8 mouse cellular contexts compared by ENCODE assay signal in the genomic region with DNA sequence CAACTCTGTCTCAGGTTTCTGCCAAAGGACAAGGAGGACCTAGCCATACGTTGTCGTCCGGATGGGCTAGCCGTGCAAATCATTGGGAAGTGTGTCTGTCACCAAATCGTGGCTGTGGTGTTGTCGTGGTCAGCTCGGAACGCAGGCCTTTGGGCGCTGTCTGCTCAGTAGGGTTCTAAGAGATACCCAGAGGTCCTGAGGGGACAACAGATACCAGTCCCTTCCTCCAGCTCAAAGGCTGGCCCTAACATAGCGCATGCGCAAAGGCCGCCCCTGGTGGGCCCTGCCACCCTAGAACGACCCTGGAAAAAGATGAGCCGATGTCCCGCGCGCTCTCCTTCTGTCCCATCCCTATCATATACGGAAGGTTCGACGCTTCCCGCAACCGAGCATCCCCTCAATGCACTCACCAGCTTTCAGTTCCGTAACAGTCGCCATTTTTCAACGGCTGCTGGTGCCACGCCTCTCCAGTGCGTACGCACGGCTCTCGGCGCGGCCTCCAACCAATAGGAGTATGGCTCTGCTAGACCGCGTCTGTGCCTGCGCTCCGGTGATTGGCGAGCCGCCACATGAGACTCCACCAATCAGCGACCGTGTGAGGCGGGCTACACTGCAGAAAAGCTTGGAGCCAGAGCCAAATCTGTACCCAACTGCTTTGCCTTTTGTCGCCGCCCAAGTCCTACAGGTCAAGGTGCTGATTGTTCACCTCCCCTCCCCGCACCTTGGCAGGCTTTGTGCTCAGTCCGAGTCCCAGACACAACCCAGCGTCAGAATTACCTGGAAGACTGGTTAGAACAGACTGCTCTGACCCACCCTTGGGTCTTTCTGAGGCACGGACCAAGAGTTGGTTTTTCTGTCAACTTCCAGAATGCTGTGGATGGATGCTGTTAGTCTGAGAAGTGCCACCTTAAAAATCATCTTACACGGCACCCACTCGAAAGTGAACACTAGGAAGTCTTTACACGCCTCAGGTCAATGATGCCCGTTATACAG. TPM values are rescaled to one million over a fixed set of nuclear protein-coding genes. Genes with fewer than 3 reads are reported as not detected.
DNase-seq lines count a peak whose midpoint lies in the region; ATAC-seq and TF ChIP-seq lines count a peak whose summit lies in the region.

TSS of gene Fopnl (minus strand) at position 522 of the 993 bp plus-strand sequence.

- intact Hi-C loops in heart, postnatal 25 days (cut with DNase I), result loop anchor here (10.0 kb wide), 1 partner anchor 412 kb away; the partner anchor contains the start of genes Mpv17l and Pdxdc1

- no peaks in the 10 kb centered on the region for H3K4me1 ChIP-seq in ES-E14 (ENCODE audit: control insufficient read depth in 2 of 2, insufficient read depth in 2 of 2, low read length in 2 of 2, poor library complexity in 1 of 2)
- H3K4me1 ChIP-seq in forebrain, embryonic 15.5 days, result peaks cover 29% of the 10 kb centered on the region
- H3K4me1 ChIP-seq in lung, adult 2 months (ENCODE audit: control insufficient read depth, insufficient read depth, low read length), result no peaks in the 10 kb centered on the region

- DNase-seq in ES-E14 (ENCODE audit: low read depth, low spot score), result peak; percentile 91
- peak; percentile 99 for DNase-seq in cerebellum, adult 11-12 months
- peak; percentile 93 for DNase-seq in heart, postnatal 25 days (ENCODE audit: low spot score)
- peak; percentile 97 to 98 for DNase-seq in layer of hippocampus, adult 18-20 months (ENCODE audit: low spot score in 2 of 2)
- DNase-seq in lung, adult 2 months, result peak; percentile 92
- DNase-seq in thymus, adult 18-20 months, result peak; percentile 92 to 94

- no peaks in the 10 kb centered on the region; the same call in 1 of the 2 replicates for H3K36me3 ChIP-seq in ES-E14 (ENCODE audit: control insufficient read depth, insufficient read depth, low read length, poor library complexity, severe bottlenecking)
- peaks cover 14% of the 10 kb centered on the region for H3K36me3 ChIP-seq in forebrain, embryonic 15.5 days

- no peak for TF ChIP-seq CTCF in lung, adult 2 months (IDR thresholded peaks at IDR 0.05; ENCODE audit: insufficient read depth, low read length)

- in situ Hi-C loops in ES-E14 (cut with MboI; ENCODE audit: low sequenced_read_pairs in 2 of 2, unreplicated experiment in 2 of 2), result no loop called here

- H3K4me3 ChIP-seq in ES-E14 (ENCODE audit: insufficient read depth in 1 of 2, low read depth in 1 of 2, low read length in 2 of 2, poor library complexity in 1 of 2, severe bottlenecking in 1 of 2), result peak within 1 kb of the TSS; percentile 86 to 93
- H3K4me3 ChIP-seq in forebrain, embryonic 15.5 days, result peak within 1 kb of the TSS; percentile 68
- peak within 1 kb of the TSS; percentile 98 for H3K4me3 ChIP-seq in lung, adult 2 months (replicated peaks; ENCODE audit: extremely low read depth, low read depth, low read length)

- peak within 1 kb of the TSS; percentile 62 for H3K4me2 ChIP-seq in forebrain, embryonic 15.5 days (replicated peaks)

- WGBS in forebrain, embryonic 15.5 days, result 4% methylated on average over 51 of the region's 51 CpGs
- WGBS in lung, adult 2 months, result 2% methylated on average over 51 of the region's 51 CpGs

- TF ChIP-seq POLR2A in lung, adult 2 months (IDR thresholded peaks at IDR 0.05; ENCODE audit: borderline replicate concordance, extremely low read depth, low read depth, low read length), result peak; percentile 75; the same call in 1 of the 2 replicates

- ATAC-seq in forebrain, embryonic 15.5 days (replicated peaks), result peak; percentile 100
- ATAC-seq in neutrophil, adult 5-6 weeks (ENCODE audit: extremely low read depth, insufficient number of reproducible peaks, low FRiP score, poor library complexity, severe bottlenecking), result peak; percentile 100

- H3K9me3 ChIP-seq in ES-E14 (ENCODE audit: control insufficient read depth, insufficient read depth, low read depth, low read length), result no peaks in the 10 kb centered on the region
- H3K9me3 ChIP-seq in forebrain, embryonic 15.5 days, result no peaks in the 10 kb centered on the region

- peak within 1 kb of the TSS; percentile 57; the same call in 1 of the 2 replicates for H3K27ac ChIP-seq in ES-E14 (ENCODE audit: insufficient read depth, low read depth, low read length, poor library complexity, severe bottlenecking)
- peak within 1 kb of the TSS; percentile 91 for H3K27ac ChIP-seq in forebrain, embryonic 15.5 days (replicated peaks)

- peaks cover 4% of the 10 kb centered on the region; the same call in 1 of the 2 replicates for H3K27me3 ChIP-seq in forebrain, embryonic 15.5 days

- peak within 1 kb of the TSS; percentile 95 for H3K9ac ChIP-seq in ES-E14 (ENCODE audit: insufficient read depth, low read depth, low read length, poor library complexity, severe bottlenecking)
- peak within 1 kb of the TSS; percentile 64 for H3K9ac ChIP-seq in forebrain, embryonic 15.5 days (replicated peaks)

TF ChIP-seq in ES-E14, 5 proteins besides CTCF, POLR2A, EP300 and RAD21:
- TF ChIP-seq ZNF384 (IDR thresholded peaks at IDR 0.05; ENCODE audit: low read depth, low read length) (no peak), CHD2 (IDR thresholded peaks at IDR 0.05; ENCODE audit: low read depth, low read length) (0 out of 2 replicates have a peak, but pooled peaks have one; percentile 37), HCFC1 (IDR thresholded peaks at IDR 0.05; ENCODE audit: borderline replicate concordance, insufficient read depth, low read length) (peak; percentile 41; the same call in 1 of the 2 replicates), ZC3H11A (IDR thresholded peaks at IDR 0.05; ENCODE audit: borderline replicate concordance, low read depth, low read length) (no peak)

RNA-seq across cellular contexts. Expression of gene Fopnl, which starts in this region (rescaled TPM):
- 17.7 and 22.1 TPM in 2 replicates for total RNA-seq in ES-E14 (2012; rRNA removed)
- polyA plus RNA-seq in forebrain, embryonic 15.5 days (2015; fragmentation: Nextera tagmentation; extraction: Ambion mirVana), result 202 and 206 TPM in 2 replicates
- total RNA-seq in heart, postnatal 25 days (2021), result 10 to 100 TPM; 60.0 to 63.6 TPM
- 10 to 100 TPM; 51.5 to 55.7 TPM for total RNA-seq in layer of hippocampus, adult 18-20 months (2021)
- 21.0 and 33.3 TPM in 2 replicates for polyA plus RNA-seq in lung, adult 2 months (2012; rRNA removed)
- 35.4 and 35.7 TPM in 2 replicates for total RNA-seq in neutrophil, adult 5-6 weeks (2017)

Comparison
In these comparisons a context has a peak if more than half of its experiments do, and no peak if none do; other contexts are left out.
1. Peak in every context shown above with its lines: DNase-seq, ATAC-seq, H3K4me3 ChIP-seq and H3K27ac ChIP-seq.